Mouse (Mus musculus): ENCODE data around the gene Ttc7b. TPM values are rescaled to one million over a fixed set of nuclear protein-coding genes. Genes with fewer than 3 reads are reported as not detected.

Ttc7b gene
- polyA plus RNA-seq, 1 experiment = 18.2 TPM

- H3ac ChIP-seq (ENCODE audit: control insufficient read depth, insufficient read length) = no peak overlapping the region
- H3K4me2 ChIP-seq (ENCODE audit: low read depth) = peak overlapping the region; percentile 57
- H3K4me3 ChIP-seq = no peak overlapping the region
- TF ChIP-seq USF1 (IDR thresholded peaks at IDR 0.05; ENCODE audit: low read depth) = peak; percentile 78
- peak in 2 of 3 experiments; percentile 66 to 83 for TF ChIP-seq MYOG (IDR thresholded peaks at IDR 0.05; ENCODE audit: control insufficient read depth in 1 of 3, insufficient read depth in 1 of 3, insufficient read length in 2 of 3, low read depth in 2 of 3)
- peak; percentile 60 for TF ChIP-seq TCF12 (IDR thresholded peaks at IDR 0.05; ENCODE audit: insufficient read depth, poor library complexity, severe bottlenecking)
- peak; percentile 7 to 86 (median 73) for TF ChIP-seq MYOD1 (IDR thresholded peaks at IDR 0.05; ENCODE audit: control insufficient read depth in 1 of 3, insufficient read length in 2 of 3, low read depth in 2 of 3)
- no peak for TF ChIP-seq POLR2AphosphoS2 (IDR thresholded peaks at IDR 0.05; ENCODE audit: insufficient read length, low read depth)
- H3K27me3 ChIP-seq (ENCODE audit: control insufficient read depth, insufficient read depth, insufficient read length) = no peaks in the 10 kb centered on the region
- H3K36me3 ChIP-seq (ENCODE audit: control insufficient read depth, insufficient read depth) = no peaks in the 10 kb centered on the region
- H3K79me2 ChIP-seq (ENCODE audit: control insufficient read depth, insufficient read depth) = no peaks in the 10 kb centered on the region
Observed at GRCm38 (mm10) chr12:100276607-100277533, 243.8 kb downstream of the Ttc7b start.

GRCm38 (mm10) chr12:100275850-100276249, 244.8 kb downstream of the Ttc7b start:
- no peak overlapping the region for H3ac ChIP-seq (ENCODE audit: control insufficient read depth, insufficient read length)

GRCm38 (mm10) chr12:100273033-100273432, 247.6 kb downstream of the Ttc7b start:
- TF ChIP-seq TCF12 (IDR thresholded peaks at IDR 0.05; ENCODE audit: insufficient read depth, poor library complexity, severe bottlenecking) (no peak), USF1 (IDR thresholded peaks at IDR 0.05; ENCODE audit: low read depth) (no peak), POLR2AphosphoS2 (IDR thresholded peaks at IDR 0.05; ENCODE audit: insufficient read length, low read depth) (no peak), E2F4 (IDR thresholded peaks at IDR 0.05; ENCODE audit: insufficient read depth) (no peak), POLR2A (IDR thresholded peaks at IDR 0.05; ENCODE audit: insufficient read length, low read depth) (no peak), TCF3 (IDR thresholded peaks at IDR 0.05; ENCODE audit: insufficient read length, low read depth) (no peak), MYOG (IDR thresholded peaks at IDR 0.05; ENCODE audit: control insufficient read depth in 1 of 3, insufficient read depth in 1 of 3, insufficient read length in 2 of 3, low read depth in 2 of 3) (no peak), REST (IDR thresholded peaks at IDR 0.05; ENCODE audit: insufficient read depth, insufficient read length) (no peak), SRF (IDR thresholded peaks at IDR 0.05; ENCODE audit: control insufficient read depth, insufficient read length, low read depth) (no peak)
- Histone ChIP-seq H3K4me3 (no peak overlapping the region), H3ac (ENCODE audit: control insufficient read depth, insufficient read length) (no peak overlapping the region), H3K79me2 (ENCODE audit: control insufficient read depth, insufficient read depth) (no peaks in the 10 kb centered on the region), H3K4me2 (ENCODE audit: low read depth) (no peak overlapping the region), H3K27me3 (ENCODE audit: control insufficient read depth, insufficient read depth, insufficient read length) (no peaks in the 10 kb centered on the region), H3K36me3 (ENCODE audit: control insufficient read depth, insufficient read depth) (no peaks in the 10 kb centered on the region)

More at GRCm38 (mm10) chr12:100275850-100276249, 244.8 kb downstream of the Ttc7b start:
- Histone ChIP-seq H3K27me3 (ENCODE audit: control insufficient read depth, insufficient read depth, insufficient read length) (no peaks in the 10 kb centered on the region), H3K79me2 (ENCODE audit: control insufficient read depth, insufficient read depth) (no peaks in the 10 kb centered on the region), H3K4me2 (ENCODE audit: low read depth) (peak overlapping the region; percentile 57), H3K4me3 (no peak overlapping the region), H3K36me3 (ENCODE audit: control insufficient read depth, insufficient read depth) (no peaks in the 10 kb centered on the region)
- TF ChIP-seq TCF12 (IDR thresholded peaks at IDR 0.05; ENCODE audit: insufficient read depth, poor library complexity, severe bottlenecking) (peak; percentile 29), E2F4 (IDR thresholded peaks at IDR 0.05; ENCODE audit: insufficient read depth) (no peak), REST (IDR thresholded peaks at IDR 0.05; ENCODE audit: insufficient read depth, insufficient read length) (no peak), CEBPB (IDR thresholded peaks at IDR 0.05; ENCODE audit: insufficient read depth, poor library complexity, severe bottlenecking) (no peak), SRF (IDR thresholded peaks at IDR 0.05; ENCODE audit: control insufficient read depth, insufficient read length, low read depth) (no peak), USF1 (IDR thresholded peaks at IDR 0.05; ENCODE audit: low read depth) (no peak), MYOD1 (IDR thresholded peaks at IDR 0.05; ENCODE audit: control insufficient read depth in 1 of 3, insufficient read length in 2 of 3, low read depth in 2 of 3) (peak in 2 of 3 experiments; percentile 66 to 80), POLR2A (IDR thresholded peaks at IDR 0.05; ENCODE audit: insufficient read length, low read depth) (no peak), POLR2AphosphoS2 (IDR thresholded peaks at IDR 0.05; ENCODE audit: insufficient read length, low read depth) (no peak), TCF3 (IDR thresholded peaks at IDR 0.05; ENCODE audit: insufficient read length, low read depth) (no peak), MYOG (IDR thresholded peaks at IDR 0.05; ENCODE audit: control insufficient read depth in 1 of 3, insufficient read depth in 1 of 3, insufficient read length in 2 of 3, low read depth in 2 of 3) (peak in 2 of 3 experiments; percentile 66 to 93)

- Histone ChIP-seq H3K4me2 (ENCODE audit: low read depth) (no peak overlapping the region), H3K36me3 (ENCODE audit: control insufficient read depth, insufficient read depth) (no peaks in the 10 kb centered on the region), H3K4me3 (no peak overlapping the region), H3ac (ENCODE audit: control insufficient read depth, insufficient read length) (no peak overlapping the region), H3K27me3 (ENCODE audit: control insufficient read depth, insufficient read depth, insufficient read length) (no peaks in the 10 kb centered on the region), H3K79me2 (ENCODE audit: control insufficient read depth, insufficient read depth) (no peaks in the 10 kb centered on the region)
- no peak for TF ChIP-seq MAX (IDR thresholded peaks at IDR 0.05; ENCODE audit: low read depth)
- TF ChIP-seq SRF (IDR thresholded peaks at IDR 0.05; ENCODE audit: control insufficient read depth, insufficient read length, low read depth) = no peak
- peak in 2 of 3 experiments; percentile 51 to 80 for TF ChIP-seq MYOG (IDR thresholded peaks at IDR 0.05; ENCODE audit: control insufficient read depth in 1 of 3, insufficient read depth in 1 of 3, insufficient read length in 2 of 3, low read depth in 2 of 3)
- no peak for TF ChIP-seq REST (IDR thresholded peaks at IDR 0.05; ENCODE audit: insufficient read depth, insufficient read length)
- TF ChIP-seq MYOD1 (IDR thresholded peaks at IDR 0.05; ENCODE audit: control insufficient read depth in 1 of 3, insufficient read length in 2 of 3, low read depth in 2 of 3) = peak; percentile 54 to 73 (median 68)
- TF ChIP-seq CEBPB (IDR thresholded peaks at IDR 0.05; ENCODE audit: insufficient read depth, poor library complexity, severe bottlenecking) = peak; percentile 24; the same call in 1 of the 2 replicates
Observed at GRCm38 (mm10) chr12:100269967-100270662, 250.5 kb downstream of the Ttc7b start.
